Mouse (Mus musculus) right cerebral cortex, postnatal 4 days (tissue): Measurements from ENCODE around the gene Wfs1.
"Not testable (repeated sequence)": the region's sequence is repeated elsewhere in the genome, so short reads cannot be mapped to it uniquely, and the experiment has no call there.

ENCODE experiments used
- DNase-seq: peaks from one replicate; pipeline ENCODE4 v3.0.0-alpha.2; 2022

The Wfs1 gene

GRCm38 (mm10) chr5:36986617-36987016 lies 2.4 kb downstream of the Wfs1 start:
- DNase-seq, result no peak

GRCm38 (mm10) chr5:36982271-36982670 lies 6.7 kb downstream of the Wfs1 start:
- no peak for DNase-seq

- no peak for DNase-seq
Observed at GRCm38 (mm10) chr5:36979631-36980030, 9.4 kb downstream of the Wfs1 start.

GRCm38 (mm10) chr5:36979001-36979400 lies 10.0 kb downstream of the Wfs1 start:
- DNase-seq, result no peak

GRCm38 (mm10) chr5:36977809-36978208 lies 11.2 kb downstream of the Wfs1 start:
- no peak for DNase-seq

GRCm38 (mm10) chr5:36975336-36975735 lies 13.7 kb downstream of the Wfs1 start:
- no peak for DNase-seq

GRCm38 (mm10) chr5:36971587-36971986 lies 17.4 kb downstream of the Wfs1 start:
- no peak for DNase-seq

- no peak for DNase-seq
Observed at GRCm38 (mm10) chr5:36960501-36960900, 28.5 kb downstream of the Wfs1 start.

GRCm38 (mm10) chr5:36958837-36959236 lies 30.2 kb downstream of the Wfs1 start:
- peak; percentile 91 for DNase-seq

GRCm38 (mm10) chr5:36955366-36955765 lies 33.6 kb downstream of the Wfs1 start:
- peak; percentile 35 for DNase-seq

- DNase-seq, result no peak
Observed at GRCm38 (mm10) chr5:36952311-36952710, 36.7 kb downstream of the Wfs1 start.

GRCm38 (mm10) chr5:36950871-36951270 lies 38.1 kb downstream of the Wfs1 start:
- no peak for DNase-seq

- peak; percentile 92 for DNase-seq
Observed at GRCm38 (mm10) chr5:36948831-36949230, 40.2 kb downstream of the Wfs1 start.

GRCm38 (mm10) chr5:36946445-36946844 lies 42.6 kb downstream of the Wfs1 start:
- peak; percentile 84 for DNase-seq

- DNase-seq, result no peak
Observed at GRCm38 (mm10) chr5:36945713-36946112, 43.3 kb downstream of the Wfs1 start.

GRCm38 (mm10) chr5:36945102-36945701 lies 43.8 kb downstream of the Wfs1 start:
- peak; percentile 32 for DNase-seq

GRCm38 (mm10) chr5:36944552-36944951 lies 44.5 kb downstream of the Wfs1 start:
- DNase-seq, result no peak

GRCm38 (mm10) chr5:36942446-36942845 lies 46.6 kb downstream of the Wfs1 start:
- no peak for DNase-seq

- DNase-seq, result not testable (repeated sequence)
Observed at GRCm38 (mm10) chr5:36938991-36939390, 50.0 kb downstream of the Wfs1 start.

- no peak for DNase-seq
Observed at GRCm38 (mm10) chr5:36938021-36938420, 51.0 kb downstream of the Wfs1 start.

GRCm38 (mm10) chr5:36936548-36936947 lies 52.5 kb downstream of the Wfs1 start:
- DNase-seq, result no peak

GRCm38 (mm10) chr5:36935486-36936473 lies 53.2 kb downstream of the Wfs1 start:
- DNase-seq, result peak; percentile 50

GRCm38 (mm10) chr5:36933383-36933782 lies 55.6 kb downstream of the Wfs1 start:
- DNase-seq, result no peak

GRCm38 (mm10) chr5:36929376-36929775 lies 59.6 kb downstream of the Wfs1 start:
- DNase-seq, result no peak
